Mouse (Mus musculus) bone marrow, adult 2 months (tissue): ENCODE measurements around the gene Rasal2. TPM values are rescaled to one million over a fixed set of nuclear protein-coding genes. Genes with fewer than 3 reads are reported as not detected.

Experiments used
- H3K27ac ChIP-seq: fragments of 200-500 bp; 2 replicates; pipeline ENCODE4 v1.5.1; 2012; ENCODE audit warnings: low read depth, mild to moderate bottlenecking, control low read depth, inconsistent platforms, low read length; ENCODE audit not compliant: control insufficient read depth, poor library complexity, insufficient read depth
- H3K4me1 ChIP-seq: fragments of 200-500 bp; 2 replicates; pipeline ENCODE4 v1.6.1; 2011; ENCODE audit warnings: low read length; ENCODE audit not compliant: control insufficient read depth, insufficient read depth
- H3K4me3 ChIP-seq: fragments of 200-500 bp; replicated peaks from 2 replicates; pipeline ENCODE3; 2011; ENCODE audit warnings: mild to moderate bottlenecking, low read depth, low read length, control low read depth; ENCODE audit not compliant: control insufficient read depth
- CTCF ChIP-seq: fragments of 200-500 bp; IDR thresholded peaks from 2 replicates; pipeline ENCODE4 v1.5.1; 2011; ENCODE audit warnings: low read length, control low read depth; ENCODE audit not compliant: control insufficient read depth, insufficient read depth
- POLR2A ChIP-seq: fragments of 200-500 bp; IDR thresholded peaks from 2 replicates; pipeline ENCODE4 v1.6.1; 2011; ENCODE audit warnings: low read depth, mild to moderate bottlenecking, control low read depth, low read length, borderline replicate concordance; ENCODE audit not compliant: control insufficient read depth
- WGBS: fragments of 180-500 bp; shearing (Covaris S2); methylation state at CpG from one replicate; pipeline ENCODE4 v1.1.7; 2018; 5-methylcytosine and 5-hydroxymethylcytosine counted together
- polyA plus RNA-seq: library from polyadenylated mRNA; stranded (reverse); fragments of >200 nt; gene quantifications from 2 replicates; pipeline ENCODE4 v1.2.4, GENCODE M21; 2011; ENCODE audit warnings: low replicate concordance; ENCODE audit not compliant: missing spikeins, insufficient read depth, insufficient read length

Rasal2 gene
- polyA plus RNA-seq, 1 experiment: 0.57 TPM

DNA sequence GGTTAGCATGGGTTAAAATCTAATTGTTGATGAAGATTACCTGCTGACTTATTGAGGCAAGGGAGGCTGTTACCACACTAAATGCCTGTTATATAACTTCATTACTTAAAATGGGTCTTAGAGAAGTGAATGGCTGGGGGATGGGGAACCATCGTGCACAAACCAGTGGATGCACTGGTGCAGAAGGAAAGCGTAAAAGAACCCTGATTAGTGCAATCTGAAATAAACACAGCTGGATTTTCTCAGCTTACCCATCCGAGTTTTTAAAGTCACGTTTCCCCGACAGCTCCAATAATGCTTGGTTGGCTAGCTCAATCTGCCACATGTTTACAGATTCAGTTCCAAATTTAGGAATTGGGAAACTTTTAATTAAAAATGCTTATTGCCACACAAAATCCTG is 230.0 kb downstream of the Rasal2 start:
- WGBS: 80% methylated on average over 5 of the region's 5 CpGs
- no peak overlapping the region for H3K27ac ChIP-seq
- H3K4me3 ChIP-seq: no peak overlapping the region
- TF ChIP-seq POLR2A (no peak), CTCF (no peak)
- no peaks in the 10 kb centered on the region for H3K4me1 ChIP-seq

DNA sequence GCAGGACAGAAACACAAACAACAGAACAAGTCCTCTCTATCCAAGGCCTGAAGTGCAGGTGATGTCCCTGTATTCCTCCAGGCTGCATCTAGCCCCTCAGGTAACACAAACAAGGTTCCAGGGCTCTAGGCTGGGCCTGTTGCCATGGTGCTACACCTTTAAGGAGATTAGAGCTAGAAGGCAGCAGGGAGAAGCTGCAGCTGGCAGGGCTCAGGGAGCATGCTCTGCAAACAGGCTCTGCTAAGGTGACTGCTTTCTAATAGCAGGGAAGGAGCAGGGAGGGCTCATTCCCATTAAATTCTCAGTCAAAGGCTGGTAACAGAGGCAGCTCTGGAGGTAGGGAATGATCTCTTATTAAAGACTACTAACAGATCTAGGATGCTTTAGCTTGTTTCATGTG is 231.3 kb downstream of the Rasal2 start:
- Histone ChIP-seq H3K4me1 (no peaks in the 10 kb centered on the region), H3K27ac (no peak overlapping the region), H3K4me3 (no peak overlapping the region)
- no peak for TF ChIP-seq CTCF
- no peak for TF ChIP-seq POLR2A

DNA sequence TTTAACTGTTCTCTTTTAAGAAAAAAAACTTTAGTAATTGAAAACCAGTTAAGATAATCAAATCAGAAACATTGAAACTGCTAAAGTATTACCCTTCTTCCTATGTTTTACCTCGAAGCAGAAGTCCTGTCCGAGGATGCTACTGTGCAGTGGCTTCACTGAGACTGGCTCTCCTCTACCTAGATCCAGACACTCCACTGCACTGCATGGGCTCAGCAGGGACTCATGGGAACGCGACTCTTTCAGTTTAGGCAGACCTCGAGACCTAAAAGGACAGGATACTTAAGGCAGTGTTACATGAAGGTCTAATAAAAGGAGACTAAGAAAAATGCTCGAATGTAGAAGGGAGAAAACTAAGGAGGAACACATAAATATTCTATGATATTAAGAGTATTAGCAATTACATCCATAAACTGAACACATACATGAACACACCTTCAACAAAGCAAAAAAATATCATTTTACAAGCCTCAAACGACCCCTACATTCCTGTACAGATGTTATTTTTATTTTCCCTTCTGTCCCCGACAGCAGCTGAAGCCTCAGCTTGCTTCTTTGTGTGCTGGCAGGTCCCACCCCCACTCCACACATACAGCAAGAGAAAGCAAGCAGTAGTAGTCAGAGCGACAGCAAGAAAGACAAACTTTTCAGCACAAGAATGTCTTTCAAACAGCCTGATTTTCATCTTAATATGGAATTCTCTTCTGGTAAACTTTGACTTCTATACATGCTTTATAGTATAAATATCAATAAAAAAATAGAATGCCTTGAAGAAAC is 233.2 kb downstream of the Rasal2 start:
- TF ChIP-seq CTCF (no peak), POLR2A (no peak)
- Histone ChIP-seq H3K4me3 (no peak overlapping the region), H3K27ac (no peak overlapping the region), H3K4me1 (no peaks in the 10 kb centered on the region)
- 62% methylated on average over 9 of the region's 9 CpGs for WGBS

DNA sequence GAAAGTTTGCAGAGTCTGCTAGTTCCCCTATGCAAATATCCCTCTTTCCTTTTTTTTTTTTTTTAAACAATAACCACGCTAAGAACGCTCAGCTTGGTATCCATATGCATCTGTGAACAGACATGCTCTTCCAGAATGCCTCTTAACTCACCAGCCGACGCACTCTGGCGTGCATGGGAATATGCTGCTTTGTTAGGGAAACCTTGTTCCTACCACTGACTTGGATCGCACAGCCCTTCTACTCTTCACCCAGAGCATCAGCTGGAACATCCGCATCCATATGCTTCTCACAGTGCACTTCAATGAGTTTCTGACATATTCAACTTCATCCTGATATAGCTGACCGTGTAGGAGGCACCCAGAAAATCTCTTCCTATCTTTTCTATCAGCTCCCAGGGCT is 243.1 kb downstream of the Rasal2 start:
- 83% methylated on average over 8 of the region's 8 CpGs for WGBS
- Histone ChIP-seq H3K4me3 (no peak overlapping the region), H3K4me1 (no peaks in the 10 kb centered on the region), H3K27ac (no peak overlapping the region)
- TF ChIP-seq CTCF (no peak), POLR2A (no peak)

DNA sequence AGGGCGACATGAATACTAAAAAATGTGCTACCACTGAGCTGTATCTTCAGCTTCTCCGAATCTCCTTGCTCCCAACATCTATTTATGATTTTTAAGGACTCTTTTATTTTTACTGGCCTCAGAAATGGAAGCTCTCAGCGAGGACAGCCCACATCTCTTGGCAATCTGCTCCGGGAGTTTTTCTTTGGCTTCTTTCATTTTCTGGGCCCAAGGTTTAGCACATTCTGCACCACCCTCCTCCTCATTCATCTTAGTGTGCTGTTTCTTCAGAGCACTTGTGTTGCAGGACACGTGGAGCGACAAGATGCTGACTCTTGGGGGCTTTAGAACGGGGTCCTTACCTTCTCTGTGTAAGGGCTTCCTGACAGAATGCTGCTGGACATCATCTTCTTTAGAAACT is 243.5 kb downstream of the Rasal2 start:
- no peak overlapping the region for H3K27ac ChIP-seq
- WGBS: 86% methylated on average over 7 of the region's 7 CpGs

DNA sequence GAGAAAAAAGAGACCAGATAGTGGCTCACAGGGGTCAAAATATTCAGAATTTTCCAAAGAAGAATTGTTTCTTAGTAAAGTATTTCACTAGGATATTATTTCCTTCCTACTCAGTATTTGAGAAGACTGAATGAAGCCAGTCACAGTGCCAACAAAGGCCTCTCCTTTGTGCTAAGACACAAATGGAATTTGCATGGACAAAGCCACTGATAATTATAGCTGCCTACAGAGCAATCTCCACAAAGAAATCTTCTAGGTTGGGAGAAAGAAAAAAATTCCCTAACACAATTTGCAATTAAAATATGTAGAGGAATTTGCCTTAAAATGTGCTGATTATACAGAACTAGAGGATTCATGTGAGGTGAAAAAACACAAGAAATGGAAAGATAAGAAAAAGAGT is 258.6 kb downstream of the Rasal2 start:
- Histone ChIP-seq H3K4me3 (no peak overlapping the region), H3K4me1 (no peaks in the 10 kb centered on the region), H3K27ac (no peak overlapping the region)
- no peak for TF ChIP-seq CTCF
- TF ChIP-seq POLR2A: no peak

More for the DNA sequence above, 243.5 kb downstream of the Rasal2 start:
- H3K4me1 ChIP-seq: no peaks in the 10 kb centered on the region
- no peak for TF ChIP-seq CTCF
- TF ChIP-seq POLR2A: no peak
- H3K4me3 ChIP-seq: no peak overlapping the region

DNA sequence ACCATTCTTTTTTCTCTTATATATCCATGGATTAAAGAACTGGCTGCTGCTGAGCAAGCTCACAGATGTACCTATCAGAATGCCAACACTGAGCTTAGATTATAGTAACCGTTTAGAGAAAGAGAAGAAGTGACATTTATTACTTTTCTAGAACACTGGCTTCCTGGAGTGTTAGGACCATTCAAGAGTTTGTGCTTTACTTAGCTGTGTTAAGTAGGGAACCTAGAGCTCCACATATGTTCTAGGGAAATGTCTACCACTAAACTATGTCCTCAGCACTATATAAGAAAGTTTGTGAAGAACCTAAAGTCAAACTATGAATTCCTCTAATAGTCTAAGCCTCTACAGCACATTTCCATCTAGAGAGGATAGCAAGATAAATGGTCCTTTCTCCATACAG is 262.3 kb downstream of the Rasal2 start:
- 70% methylated on average over 1 of the region's 1 CpGs for WGBS
- H3K27ac ChIP-seq: no peak overlapping the region
- TF ChIP-seq POLR2A (no peak), CTCF (no peak)

DNA sequence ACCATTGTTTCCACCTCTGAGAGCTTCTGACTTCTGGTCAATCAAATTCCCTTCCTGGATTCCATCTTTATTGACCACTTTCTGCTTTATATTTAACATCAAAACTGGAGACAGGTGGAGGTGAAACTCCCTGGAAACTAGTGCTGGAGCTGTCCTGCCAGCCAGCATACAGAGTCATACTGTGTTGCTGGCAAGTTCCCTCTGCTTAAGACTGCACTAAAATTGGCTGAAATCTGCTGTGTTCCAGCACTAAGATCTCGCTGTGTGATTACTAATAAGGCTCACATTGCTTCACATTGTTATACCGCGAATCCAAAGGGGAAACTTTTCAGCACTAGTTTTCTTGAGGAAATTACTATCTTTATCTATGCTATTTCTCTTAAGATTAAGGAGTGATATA is 267.8 kb downstream of the Rasal2 start:
- WGBS: 87% methylated on average over 3 of the region's 3 CpGs
- TF ChIP-seq POLR2A: no peak
- no peak for TF ChIP-seq CTCF
- Histone ChIP-seq H3K27ac (no peak overlapping the region), H3K4me3 (no peak overlapping the region), H3K4me1 (no peaks in the 10 kb centered on the region)

More for the DNA sequence above, 262.3 kb downstream of the Rasal2 start:
- Histone ChIP-seq H3K4me3 (no peak overlapping the region), H3K4me1 (no peaks in the 10 kb centered on the region)

DNA sequence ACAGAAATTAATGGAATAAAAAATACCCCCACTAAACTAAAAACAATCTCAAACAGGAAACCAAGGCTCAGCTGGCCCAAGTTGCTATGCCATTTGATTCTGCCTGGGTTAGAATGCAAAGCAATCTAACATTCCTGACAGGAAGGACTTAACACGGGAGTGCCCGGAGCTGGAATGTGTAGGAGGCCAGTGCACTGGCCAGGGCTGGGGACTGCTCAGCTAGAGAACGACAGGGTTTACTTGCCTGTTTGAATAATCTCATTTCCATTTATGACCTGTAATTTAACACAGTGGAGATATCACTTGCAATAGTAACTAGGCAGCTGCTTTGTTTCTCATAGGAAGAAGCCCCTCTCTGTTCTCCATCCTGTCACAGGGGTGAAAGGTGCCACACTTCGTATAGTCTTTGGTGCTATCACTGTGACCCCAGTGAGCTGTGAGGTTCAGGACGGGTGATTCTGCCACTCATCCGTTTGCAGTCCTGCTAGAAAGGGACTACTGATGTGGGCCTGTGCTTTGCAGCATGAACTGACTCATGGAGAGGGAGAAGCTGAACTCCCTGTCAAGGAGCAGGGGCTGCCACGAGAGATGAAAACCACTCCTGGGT is 269.0 kb downstream of the Rasal2 start:
- no peak overlapping the region for H3K27ac ChIP-seq
- no peaks in the 10 kb centered on the region for H3K4me1 ChIP-seq
- no peak overlapping the region for H3K4me3 ChIP-seq
- TF ChIP-seq CTCF: no peak
- TF ChIP-seq POLR2A: no peak
- 68% methylated on average over 7 of the region's 7 CpGs for WGBS
